Mouse (Mus musculus): ENCODE measurements at regions not wholly inside any gene's neighbourhood (a gene's known extent, or its start where the extent isn't known, plus 50 kb on each side); places are given as distances from the start of the nearest gene placed in this dataset.
"Not testable (repeated sequence)": the region's sequence is repeated elsewhere in the genome, so short reads cannot be mapped to it uniquely, and the experiment has no call there.

DNA sequence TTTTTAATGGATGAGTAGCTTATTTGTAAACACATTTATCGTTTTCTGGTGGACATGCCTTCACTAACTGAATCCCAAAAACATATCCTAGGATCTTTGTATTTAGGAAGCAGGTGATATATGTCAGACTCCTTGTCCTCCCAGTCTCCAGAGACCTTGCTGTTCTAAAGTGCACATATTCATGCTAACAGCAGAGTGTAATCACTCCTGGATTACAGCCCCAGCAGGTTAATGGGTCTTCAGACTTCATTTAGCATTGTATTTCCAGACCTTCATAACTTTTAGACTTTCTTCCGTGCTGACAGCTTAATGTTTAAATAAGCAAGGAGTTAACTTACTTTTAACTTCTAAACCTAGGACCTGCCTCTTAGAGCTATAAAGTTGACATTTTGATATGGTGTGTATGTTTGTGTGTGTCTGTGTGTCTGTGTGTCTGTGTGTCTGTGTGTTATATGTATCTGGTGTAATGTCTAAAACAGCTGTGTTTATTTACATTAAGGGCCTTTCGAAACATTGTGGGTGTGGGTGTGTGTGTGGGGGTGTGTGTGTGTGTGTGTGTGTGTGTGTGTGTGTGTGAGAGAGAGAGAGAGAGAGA, 398.3 kb downstream of the Gm4340 start:
- DNase-seq (ENCODE audit: low read depth, low spot score) = no peak

GRCm38 (mm10) chr10:104595920-104596319, 402.1 kb downstream of the Gm4340 start:
- no peak for DNase-seq (ENCODE audit: low read depth, low spot score)

- no peak for DNase-seq (ENCODE audit: low read depth, low spot score)
These were observed 433.8 kb downstream of the Gm4340 start for GRCm38 (mm10) chr10:104627629-104628028.

- peak; percentile 85 for DNase-seq (ENCODE audit: low read depth, low spot score)
These were observed 457.2 kb downstream of the Gm4340 start for GRCm38 (mm10) chr10:104651020-104651419.

DNA sequence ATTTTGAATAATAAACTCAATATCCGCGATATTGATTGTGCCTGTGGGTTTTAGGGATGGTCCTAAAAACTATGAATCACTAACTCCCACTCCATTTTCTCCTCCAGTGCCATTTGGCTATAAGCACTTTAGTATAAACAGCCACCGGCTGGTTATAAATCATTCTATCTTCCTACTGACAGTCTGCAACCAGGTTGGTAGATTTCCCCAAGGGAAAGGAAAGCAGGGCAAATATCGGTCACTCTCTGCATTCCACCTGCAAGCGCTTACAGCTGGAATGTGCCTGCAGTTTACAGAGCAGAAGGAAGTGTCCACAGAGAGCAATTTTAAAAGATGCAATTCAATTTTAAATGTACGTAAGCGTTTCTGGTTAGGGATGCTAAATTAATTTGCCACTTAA, 466.5 kb downstream of the Gm4340 start:
- DNase-seq (ENCODE audit: low read depth, low spot score) = no peak

DNA sequence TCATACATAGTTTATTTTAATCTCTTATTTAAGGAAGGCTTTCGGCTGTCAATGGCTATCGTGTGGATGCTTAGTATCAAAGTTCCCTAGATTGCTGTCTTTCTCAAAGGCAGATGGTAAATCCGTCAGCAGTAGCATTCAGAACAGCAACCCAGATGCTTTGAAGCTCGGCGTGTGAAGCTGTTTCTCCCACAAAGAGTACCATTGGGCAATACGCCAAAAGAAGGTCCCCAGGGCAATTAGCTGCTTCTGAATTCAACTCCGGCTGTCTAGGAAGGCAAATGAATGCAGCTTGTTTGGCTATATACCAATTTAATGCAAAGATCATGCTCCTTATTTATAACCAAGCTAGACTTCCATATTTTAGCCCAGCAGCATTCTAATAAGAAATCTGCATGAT, 467.8 kb downstream of the Gm4340 start:
- no peak for DNase-seq (ENCODE audit: low read depth, low spot score)

DNA sequence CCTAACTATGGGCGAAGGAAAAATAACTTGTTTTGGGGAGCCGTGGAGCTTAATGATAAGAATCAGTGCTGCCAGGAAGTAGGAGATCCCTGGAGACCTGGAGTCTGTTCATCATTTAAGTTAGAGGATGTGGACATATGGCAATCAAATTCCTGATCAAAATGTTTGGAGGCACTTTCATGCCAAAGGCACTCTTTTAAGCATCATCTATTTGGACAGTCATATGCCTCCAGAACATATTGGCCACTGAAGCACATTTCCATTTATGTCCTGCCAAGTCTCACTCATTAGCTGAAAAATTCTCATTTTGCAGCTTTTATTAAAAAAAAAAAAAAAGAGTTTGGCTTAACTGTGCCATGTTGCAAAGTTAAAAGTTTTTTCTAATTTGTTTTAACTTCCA, 474.4 kb downstream of the Gm4340 start:
- no peak for DNase-seq (ENCODE audit: low read depth, low spot score)

- DNase-seq (ENCODE audit: low read depth, low spot score) = no peak
These were observed 491.0 kb downstream of the Gm4340 start for GRCm38 (mm10) chr10:104684717-104685336.

DNA sequence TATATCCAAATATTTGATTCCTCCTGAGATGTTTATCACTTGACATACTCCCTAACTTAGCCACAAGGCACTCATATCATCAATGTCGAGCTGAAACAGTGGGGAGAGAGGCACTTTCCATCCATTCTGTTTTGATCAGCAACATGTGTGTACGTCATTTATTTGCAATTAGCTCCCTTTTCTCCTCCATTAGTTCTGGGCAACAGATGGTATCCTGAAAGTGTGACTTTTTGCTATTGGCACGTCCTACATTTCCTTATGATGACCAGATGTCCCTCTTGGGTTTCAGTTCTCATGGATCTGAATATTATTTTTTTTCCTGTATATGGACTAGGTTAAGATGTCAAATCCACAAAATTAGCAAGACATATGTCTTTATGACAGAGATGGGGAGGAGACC, 492.0 kb downstream of the Gm4340 start:
- DNase-seq (ENCODE audit: low read depth, low spot score) = no peak

GRCm38 (mm10) chr10:104686669-104687068, 492.8 kb downstream of the Gm4340 start:
- DNase-seq (ENCODE audit: low read depth, low spot score) = no peak

- no peak for DNase-seq (ENCODE audit: low read depth, low spot score)
These were observed 501.1 kb downstream of the Gm4340 start for GRCm38 (mm10) chr10:104694974-104695373.

DNA sequence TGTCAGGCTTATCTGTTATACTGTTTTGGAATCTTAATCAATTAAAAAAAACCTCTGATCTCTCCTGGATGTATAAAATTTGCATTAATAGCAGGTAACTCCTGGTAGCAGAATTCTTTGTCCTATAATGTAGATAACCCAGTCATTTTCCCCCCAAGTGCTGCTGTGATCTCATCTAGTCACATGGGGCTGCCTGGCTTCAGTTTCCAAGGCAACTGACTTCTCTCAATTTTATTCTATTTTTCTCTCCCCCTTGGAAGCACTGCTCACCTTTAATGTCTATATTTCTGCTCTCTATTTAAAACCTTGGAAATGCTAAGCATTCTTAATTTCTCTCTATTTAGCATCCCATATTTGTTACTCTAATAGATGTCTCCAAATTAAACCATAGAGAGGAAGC, 515.1 kb downstream of the Gm4340 start:
- no peak for DNase-seq (ENCODE audit: low read depth, low spot score)

DNA sequence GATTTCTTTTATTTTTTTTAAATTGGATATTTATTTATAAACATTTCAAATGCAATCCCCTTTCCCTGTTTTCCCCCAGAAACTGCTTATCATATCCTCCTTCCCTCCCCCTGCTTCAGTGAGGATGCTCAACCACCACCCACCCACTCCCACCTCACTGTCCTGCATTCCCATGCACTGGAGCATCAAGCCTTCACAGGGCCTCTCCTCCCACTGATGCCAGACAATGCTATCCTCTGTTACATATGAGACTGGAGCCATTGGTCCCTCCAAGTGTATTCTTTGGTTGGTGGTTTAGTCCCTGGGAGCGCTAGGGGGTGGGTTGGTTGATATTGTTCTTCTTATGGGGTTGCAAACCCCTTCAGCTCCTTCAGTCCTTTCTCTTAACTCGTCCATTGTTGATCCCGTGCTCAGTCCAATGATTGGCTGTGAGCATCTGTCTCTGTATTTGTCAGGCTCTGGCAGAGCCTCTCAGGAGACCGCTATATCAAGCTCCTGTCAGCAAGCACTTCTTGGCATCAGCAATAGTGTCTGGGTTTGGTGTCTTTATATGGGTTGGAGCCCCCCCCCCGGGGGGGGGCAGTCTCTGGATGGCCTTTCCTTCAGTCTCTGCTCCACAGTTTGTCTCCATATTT, 519.6 kb downstream of the Gm4340 start:
- not testable (repeated sequence) for DNase-seq (ENCODE audit: low read depth, low spot score)

Measured in ZHBTc4 (cell line).